ENCODE assay signal across 26 mouse cellular contexts in the genomic region with DNA sequence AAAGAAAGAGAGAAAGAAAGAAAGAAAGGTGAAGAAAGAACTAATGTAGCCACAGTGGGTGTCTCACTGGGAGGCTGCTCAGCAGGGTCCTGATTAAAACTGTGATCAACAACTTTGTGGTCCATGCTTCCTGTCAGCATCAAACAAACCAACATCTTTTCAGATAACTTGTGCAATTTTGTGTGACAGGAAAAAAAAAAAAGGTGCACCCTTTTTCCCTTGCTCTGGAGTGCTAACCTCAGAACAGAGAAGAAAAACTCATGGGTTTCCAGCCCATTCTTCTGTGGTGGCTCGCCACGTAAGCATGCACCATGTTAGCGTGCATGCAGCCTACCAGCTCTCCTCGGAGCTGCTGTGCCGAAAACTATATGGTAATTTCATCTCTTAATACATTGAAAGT. TPM values are rescaled to one million over a fixed set of nuclear protein-coding genes. Genes with fewer than 3 reads are reported as not detected.
DNase-seq lines count a peak whose midpoint lies in the region; ATAC-seq and TF ChIP-seq lines count a peak whose summit lies in the region.
"Had no signal": no experiment of that assay in that cellular context is flagged by ENCODE, and none has a peak within 500 bp of the region (broad histone marks: within the 10 kb centered on the region; RNA-seq: fewer than 3 reads in every experiment).

No protein-coding gene starts in this region.

- no peak overlapping the region for H3K4me3 ChIP-seq in thymus, adult 2 months (ENCODE audit: control insufficient read depth, insufficient read depth, low read length)
- no peak overlapping the region for H3K4me3 ChIP-seq in liver, embryonic 15.5 days (replicated peaks)
- H3K4me3 ChIP-seq in forebrain, embryonic 14.5 days (ENCODE audit: low read depth, low read length), result no peak overlapping the region
- no peak overlapping the region for H3K4me3 ChIP-seq in hindbrain, embryonic 16.5 days (ENCODE audit: low read length)
- H3K4me3 ChIP-seq: embryonic facial prominence, embryonic 10.5 days; forebrain, embryonic 12.5 days; heart, adult 2 months; layer of hippocampus, adult 2 months; limb, embryonic 15.5 days; midbrain, embryonic 13.5 days; neural tube, embryonic 15.5 days had no signal

- WGBS in thymus, adult 2 months, result 3% methylated on average over 5 of the region's 5 CpGs
- WGBS in liver, embryonic 15.5 days (ENCODE audit: insufficient replicate concordance), result 79% methylated on average over 5 of the region's 5 CpGs
- 89% methylated on average over 5 of the region's 5 CpGs for WGBS in forebrain, embryonic 14.5 days
- 92% methylated on average over 5 of the region's 5 CpGs for WGBS in hindbrain, embryonic 16.5 days

- H3K27ac ChIP-seq in thymus, adult 2 months (ENCODE audit: control insufficient read depth, insufficient read depth, low read length), result peak overlapping the region; percentile 54
- peak overlapping the region; percentile 83 for H3K27ac ChIP-seq in liver, embryonic 15.5 days (replicated peaks)
- H3K27ac ChIP-seq in forebrain, embryonic 14.5 days (ENCODE audit: low read depth, low read length), result no peak overlapping the region
- no peak overlapping the region for H3K27ac ChIP-seq in hindbrain, embryonic 16.5 days (ENCODE audit: low read depth, low read length)
- H3K27ac ChIP-seq: embryonic facial prominence, embryonic 10.5 days; forebrain, embryonic 12.5 days; heart, adult 2 months; hindbrain, embryonic 14.5 days; layer of hippocampus, adult 2 months; limb, embryonic 15.5 days; midbrain, embryonic 13.5 days; neural tube, embryonic 15.5 days had no signal

- H3K4me1 ChIP-seq in thymus, adult 2 months (replicated peaks; ENCODE audit: control insufficient read depth, insufficient read depth, low read length), result peaks cover 27% of the 10 kb centered on the region
- peaks cover 49% of the 10 kb centered on the region for H3K4me1 ChIP-seq in liver, embryonic 15.5 days (replicated peaks)
- no peaks in the 10 kb centered on the region for H3K4me1 ChIP-seq in forebrain, embryonic 14.5 days (ENCODE audit: control insufficient read depth, insufficient read depth, low read length)
- H3K4me1 ChIP-seq in hindbrain, embryonic 16.5 days (ENCODE audit: control insufficient read depth, insufficient read depth, low read depth, low read length), result no peaks in the 10 kb centered on the region
- H3K4me1 ChIP-seq: embryonic facial prominence, embryonic 10.5 days; forebrain, embryonic 12.5 days; limb, embryonic 15.5 days; midbrain, embryonic 13.5 days; neural tube, embryonic 15.5 days had no signal

- TF ChIP-seq CTCF in thymus, adult 2 months (IDR thresholded peaks at IDR 0.05; ENCODE audit: borderline replicate concordance, control insufficient read depth, extremely low read depth, insufficient read depth, low read length, poor library complexity), result no peak

- H3K27me3 ChIP-seq in thymus, adult 2 months (ENCODE audit: control insufficient read depth, insufficient read depth, low read length), result no peaks in the 10 kb centered on the region
- no peaks in the 10 kb centered on the region for H3K27me3 ChIP-seq in liver, embryonic 15.5 days
- no peaks in the 10 kb centered on the region for H3K27me3 ChIP-seq in forebrain, embryonic 14.5 days (replicated peaks; ENCODE audit: control insufficient read depth, insufficient read depth, low read length)
- no peaks in the 10 kb centered on the region for H3K27me3 ChIP-seq in hindbrain, embryonic 16.5 days (replicated peaks; ENCODE audit: control insufficient read depth, insufficient read depth, low read length)
- H3K27me3 ChIP-seq: forebrain, embryonic 12.5 days; limb, embryonic 15.5 days; midbrain, embryonic 13.5 days; neural tube, embryonic 15.5 days had no signal

- no peak for ATAC-seq in liver, embryonic 15.5 days (ENCODE audit: insufficient read depth)
- ATAC-seq in forebrain, embryonic 14.5 days, result no peak
- ATAC-seq in hindbrain, embryonic 16.5 days, result no peak
- ATAC-seq: midbrain, embryonic 13.5 days had no signal

- H3K36me3 ChIP-seq in thymus, adult 2 months (ENCODE audit: control insufficient read depth, insufficient read depth, low read length), result peaks cover 52% of the 10 kb centered on the region
- H3K36me3 ChIP-seq in liver, embryonic 15.5 days (replicated peaks), result peaks cover 54% of the 10 kb centered on the region
- H3K36me3 ChIP-seq in forebrain, embryonic 14.5 days (ENCODE audit: control insufficient read depth, insufficient read depth, low read length), result no peaks in the 10 kb centered on the region
- H3K36me3 ChIP-seq in hindbrain, embryonic 16.5 days (ENCODE audit: control insufficient read depth, insufficient read depth, low read length), result no peaks in the 10 kb centered on the region
- H3K36me3 ChIP-seq: embryonic facial prominence, embryonic 10.5 days; forebrain, embryonic 12.5 days; limb, embryonic 15.5 days; midbrain, embryonic 13.5 days; neural tube, embryonic 15.5 days had no signal

- peak; percentile 45 for DNase-seq in thymus, adult 2 months
- DNase-seq in thymus, adult 18-20 months, result no peak
- peak; percentile 78 for DNase-seq in T-cell, adult 2 months (ENCODE audit: low spot score)
- no peak for DNase-seq in forebrain, embryonic 14.5 days (ENCODE audit: low spot score)
- DNase-seq in cerebellum, postnatal 36 days, result no peak
- DNase-seq: B cell, adult 2 months; cerebellum, adult 18-20 months; cerebellum, postnatal 25 days; heart, adult 2 months; heart, postnatal 36 days; kidney, adult 11 months; kidney, postnatal 10 days; layer of hippocampus, postnatal 36 days; lung, postnatal 14 days; right cerebral cortex, postnatal 14 days; spleen, adult 18-20 months had no signal

- no peak overlapping the region for H3K4me2 ChIP-seq in liver, embryonic 15.5 days
- H3K4me2 ChIP-seq in forebrain, embryonic 14.5 days (ENCODE audit: low read length), result no peak overlapping the region
- H3K4me2 ChIP-seq in hindbrain, embryonic 16.5 days (ENCODE audit: low read length), result no peak overlapping the region
- H3K4me2 ChIP-seq: forebrain, embryonic 12.5 days; hindbrain, embryonic 14.5 days; limb, embryonic 15.5 days; midbrain, embryonic 13.5 days; neural tube, embryonic 15.5 days had no signal

- no peaks in the 10 kb centered on the region for H3K9me3 ChIP-seq in liver, embryonic 15.5 days (replicated peaks)
- no peaks in the 10 kb centered on the region for H3K9me3 ChIP-seq in forebrain, embryonic 14.5 days (replicated peaks; ENCODE audit: control insufficient read depth, low read length)
- H3K9me3 ChIP-seq in hindbrain, embryonic 16.5 days (ENCODE audit: control insufficient read depth, low read length), result no peaks in the 10 kb centered on the region
- H3K9me3 ChIP-seq: forebrain, embryonic 12.5 days; G1E; limb, embryonic 15.5 days; midbrain, embryonic 13.5 days; neural tube, embryonic 15.5 days had no signal

- no peak for TF ChIP-seq POLR2A in thymus, adult 2 months (IDR thresholded peaks at IDR 0.05; ENCODE audit: control insufficient read depth, extremely low read depth, insufficient read depth, low read length, poor library complexity)

- no peak overlapping the region for H3K9ac ChIP-seq in liver, embryonic 15.5 days
- no peak overlapping the region for H3K9ac ChIP-seq in forebrain, embryonic 14.5 days (ENCODE audit: low read length)
- no peak overlapping the region for H3K9ac ChIP-seq in hindbrain, embryonic 16.5 days (ENCODE audit: low read depth, low read length)
- H3K9ac ChIP-seq: forebrain, embryonic 12.5 days; hindbrain, embryonic 14.5 days; limb, embryonic 15.5 days; midbrain, embryonic 13.5 days; neural tube, embryonic 15.5 days had no signal

RNA-seq across cellular contexts. Expression of a gene that starts 56.8 kb away (rescaled TPM):
- 645 and 923 TPM in 2 replicates for polyA plus RNA-seq in thymus, adult 2 months (2012; rRNA removed)
- polyA plus RNA-seq in liver, embryonic 15.5 days (2015; fragmentation: Nextera tagmentation; extraction: Ambion mirVana), result 33.7 and 35.9 TPM in 2 replicates
- 1.9 and 2.9 TPM in 2 replicates for polyA plus RNA-seq in forebrain, embryonic 14.5 days (2014; fragmentation: Nextera tagmentation; extraction: Ambion mirVana)
- 1.3 and 1.4 TPM in 2 replicates for polyA plus RNA-seq in hindbrain, embryonic 16.5 days (2015; fragmentation: Nextera tagmentation; extraction: Ambion mirVana)

Comparison
In these comparisons a context has a peak if more than half of its experiments do, and no peak if none do; other contexts are left out.
1. DNase-seq: peak in thymus, adult 2 months (single experiment) and T-cell, adult 2 months (single experiment); none in thymus, adult 18-20 months (0 of 2), forebrain, embryonic 14.5 days (single experiment) and cerebellum, postnatal 36 days (0 of 2).
2. H3K27ac ChIP-seq: peak in thymus, adult 2 months (single experiment) and liver, embryonic 15.5 days (single experiment); none in forebrain, embryonic 14.5 days (single experiment) and hindbrain, embryonic 16.5 days (single experiment).
3. RNA of a gene that starts 56.8 kb away (polyA plus RNA-seq): 645 to 923 TPM in thymus, adult 2 months; 33.7 to 35.9 TPM in liver, embryonic 15.5 days, 1.9 to 2.9 TPM in forebrain, embryonic 14.5 days and 1.3 to 1.4 TPM in hindbrain, embryonic 16.5 days; every median in the first group is over 10 times any median in the second.